Mouse (Mus musculus): ENCODE measurements around the gene Auts2.

Gene Auts2

GRCm38 (mm10) chr5:132073677-132074359 lies 469.3 kb downstream of the Auts2 start:
- DNase-seq: no peak

- no peak for DNase-seq
Measured at GRCm38 (mm10) chr5:132072356-132072755, 470.8 kb downstream of the Auts2 start.

GRCm38 (mm10) chr5:132067750-132068739 lies 475.1 kb downstream of the Auts2 start:
- DNase-seq: no peak

- DNase-seq: peak; percentile 21
Measured at GRCm38 (mm10) chr5:132060116-132060515, 483.0 kb downstream of the Auts2 start.

- DNase-seq: no peak
Measured at GRCm38 (mm10) chr5:132052637-132053036, 490.5 kb downstream of the Auts2 start.

- no peak for DNase-seq
Measured at GRCm38 (mm10) chr5:132039584-132039983, 503.6 kb downstream of the Auts2 start.

- no peak for DNase-seq
Measured at GRCm38 (mm10) chr5:132033491-132034350, 509.4 kb downstream of the Auts2 start.

- no peak for DNase-seq
Measured at GRCm38 (mm10) chr5:132030941-132031531, 512.1 kb downstream of the Auts2 start.

- DNase-seq: no peak
Measured at GRCm38 (mm10) chr5:132029638-132030037, 513.5 kb downstream of the Auts2 start.

- DNase-seq: no peak
Measured at GRCm38 (mm10) chr5:132029038-132029437, 514.1 kb downstream of the Auts2 start.

GRCm38 (mm10) chr5:132027859-132028498 lies 515.2 kb downstream of the Auts2 start:
- no peak for DNase-seq

GRCm38 (mm10) chr5:132013296-132013695 lies 529.8 kb downstream of the Auts2 start:
- DNase-seq: no peak

- DNase-seq: no peak
Measured at GRCm38 (mm10) chr5:132011795-132012194, 531.3 kb downstream of the Auts2 start.

- no peak for DNase-seq
Measured at GRCm38 (mm10) chr5:132008703-132009222, 534.4 kb downstream of the Auts2 start.

- DNase-seq: no peak
Measured at GRCm38 (mm10) chr5:132007907-132008306, 535.2 kb downstream of the Auts2 start.

GRCm38 (mm10) chr5:131992681-131993211 lies 550.4 kb downstream of the Auts2 start:
- DNase-seq: no peak

- DNase-seq: no peak
Measured at GRCm38 (mm10) chr5:131992268-131992667, 550.9 kb downstream of the Auts2 start.

- DNase-seq: no peak
Measured at GRCm38 (mm10) chr5:131990532-131990931, 552.6 kb downstream of the Auts2 start.

- no peak for DNase-seq
Measured at GRCm38 (mm10) chr5:131981451-131981850, 561.7 kb downstream of the Auts2 start.

GRCm38 (mm10) chr5:131978939-131979338 lies 564.2 kb downstream of the Auts2 start:
- DNase-seq: no peak

- DNase-seq: no peak
Measured at GRCm38 (mm10) chr5:131977497-131977896, 565.6 kb downstream of the Auts2 start.

Measured in thymus, postnatal 4 days (tissue).